ENCODE assay signal across 8 mouse cellular contexts in genomic region chr3:26331177-26332061, GRCm38 (mm10). TPM values are rescaled to one million over a fixed set of nuclear protein-coding genes. Genes with fewer than 3 reads are reported as not detected.
DNase-seq lines count a peak whose midpoint lies in the region; ATAC-seq and TF ChIP-seq lines count a peak whose summit lies in the region.

No protein-coding gene starts in this region.

- peak overlapping the region; percentile 64 for H3K4me2 ChIP-seq in heart, postnatal 0 days (ENCODE audit: low read depth, low read length)
- peak overlapping the region; percentile 90 for H3K4me2 ChIP-seq in forebrain, embryonic 12.5 days
- peak overlapping the region; percentile 87 for H3K4me2 ChIP-seq in stomach, embryonic 16.5 days (ENCODE audit: low read depth, low read length)

- no peak for DNase-seq in heart, postnatal 0 days (ENCODE audit: low spot score)
- DNase-seq in heart, postnatal 4 days = no peak
- DNase-seq in cerebellum, adult 11 months = peak; percentile 10
- DNase-seq in layer of hippocampus, adult 18-20 months (ENCODE audit: low spot score in 2 of 2) = peak; percentile 72 to 79
- peak; percentile 45 for DNase-seq in mesoderm, embryonic 11.5 days (ENCODE audit: low read depth, low spot score)
- DNase-seq in B cell, adult 2 months = no peak

- no peak for TF ChIP-seq EP300 in heart, postnatal 0 days (IDR thresholded peaks at IDR 0.05; ENCODE audit: low read depth)

- no peak overlapping the region for H3K9ac ChIP-seq in heart, postnatal 0 days (replicated peaks; ENCODE audit: low read depth, low read length)
- peak overlapping the region; percentile 80 for H3K9ac ChIP-seq in forebrain, embryonic 12.5 days
- peak overlapping the region; percentile 61 for H3K9ac ChIP-seq in stomach, embryonic 16.5 days (ENCODE audit: low read length)

- H3K4me3 ChIP-seq in heart, postnatal 0 days (ENCODE audit: low read depth, low read length) = peak overlapping the region; percentile 41
- peak overlapping the region; percentile 73 for H3K4me3 ChIP-seq in forebrain, embryonic 12.5 days (replicated peaks)
- peak overlapping the region; percentile 48 for H3K4me3 ChIP-seq in stomach, embryonic 16.5 days (replicated peaks; ENCODE audit: low read length)

- H3K27ac ChIP-seq in heart, postnatal 0 days (ENCODE audit: low read depth) = no peak overlapping the region
- peak overlapping the region; percentile 63 for H3K27ac ChIP-seq in forebrain, embryonic 12.5 days
- H3K27ac ChIP-seq in stomach, embryonic 16.5 days (ENCODE audit: low read length) = no peak overlapping the region

- H3K27me3 ChIP-seq in heart, postnatal 0 days (ENCODE audit: control insufficient read depth, insufficient read depth, low read length) = peaks cover 47% of the 10 kb centered on the region
- H3K27me3 ChIP-seq in forebrain, embryonic 12.5 days = peaks cover 29% of the 10 kb centered on the region
- peaks cover 25% of the 10 kb centered on the region for H3K27me3 ChIP-seq in stomach, embryonic 16.5 days (ENCODE audit: control insufficient read depth, insufficient read depth, low read length)

- no peak for ATAC-seq in heart, postnatal 0 days (ENCODE audit: insufficient read depth, low read depth)
- ATAC-seq in forebrain, embryonic 12.5 days (ENCODE audit: low FRiP score) = peak; percentile 85
- peak; percentile 71; the same call in 1 of the 2 replicates for ATAC-seq in stomach, embryonic 16.5 days (ENCODE audit: insufficient read depth, low FRiP score)

- 0 out of 2 replicates have a peak, but pooled peaks cover 8% of the 10 kb centered on the region for H3K4me1 ChIP-seq in heart, postnatal 0 days (ENCODE audit: control insufficient read depth, insufficient read depth)
- H3K4me1 ChIP-seq in forebrain, embryonic 12.5 days = peaks cover 13% of the 10 kb centered on the region
- H3K4me1 ChIP-seq in stomach, embryonic 16.5 days (ENCODE audit: control insufficient read depth, insufficient read depth, low read length) = peaks cover 13% of the 10 kb centered on the region; the same call in 1 of the 2 replicates

- H3K9me3 ChIP-seq in heart, postnatal 0 days (replicated peaks; ENCODE audit: control insufficient read depth, low read length) = no peaks in the 10 kb centered on the region
- H3K9me3 ChIP-seq in forebrain, embryonic 12.5 days = no peaks in the 10 kb centered on the region
- no peaks in the 10 kb centered on the region for H3K9me3 ChIP-seq in stomach, embryonic 16.5 days (replicated peaks; ENCODE audit: control insufficient read depth, low read length)

- TF ChIP-seq CTCF in heart, postnatal 0 days (IDR thresholded peaks at IDR 0.05; ENCODE audit: low read depth) = no peak

- WGBS in heart, postnatal 0 days = under 1% methylated on average over 54 of the region's 60 CpGs
- 1% methylated on average over 60 of the region's 60 CpGs for WGBS in forebrain, embryonic 12.5 days
- WGBS in stomach, embryonic 16.5 days = 1% methylated on average over 60 of the region's 60 CpGs

- no peaks in the 10 kb centered on the region for H3K36me3 ChIP-seq in heart, postnatal 0 days (replicated peaks; ENCODE audit: control insufficient read depth, insufficient read depth, low read length)
- no peaks in the 10 kb centered on the region for H3K36me3 ChIP-seq in forebrain, embryonic 12.5 days (replicated peaks)
- no peaks in the 10 kb centered on the region for H3K36me3 ChIP-seq in stomach, embryonic 16.5 days (ENCODE audit: control insufficient read depth, insufficient read depth, low read length)

RNA-seq across cellular contexts. Expression of gene Nlgn1, which starts 0.8 kb away (rescaled TPM):
- total RNA-seq in heart, postnatal 0 days (2014; rRNA removed; ENCODE audit: low replicate concordance) = 0.08 TPM in 1 of 2 replicates, not detected in the other
- 0.08 and 0.12 TPM in 2 replicates for polyA plus RNA-seq in heart, postnatal 0 days (2015; fragmentation: Nextera tagmentation; extraction: Ambion mirVana)
- total RNA-seq in heart, postnatal 4 days (2021) = under 1 TPM; 0.07 to 0.18 TPM
- polyA plus RNA-seq in forebrain, embryonic 12.5 days (2016; fragmentation: Nextera tagmentation; extraction: Ambion mirVana) = 8.3 and 9.9 TPM in 2 replicates
- 10 to 100 TPM; 95.9 to 97.7 TPM for total RNA-seq in layer of hippocampus, adult 18-20 months (2021)
- polyA plus RNA-seq in stomach, embryonic 16.5 days (2015; fragmentation: Nextera tagmentation; extraction: Ambion mirVana) = 1.6 and 1.7 TPM in 2 replicates

Comparison
In these comparisons a context has a peak if more than half of its experiments do, and no peak if none do; other contexts are left out.
1. DNase-seq: peak in cerebellum, adult 11 months (single experiment), layer of hippocampus, adult 18-20 months (2 of 2) and mesoderm, embryonic 11.5 days (single experiment); none in heart, postnatal 0 days (single experiment), heart, postnatal 4 days (single experiment) and B cell, adult 2 months (0 of 2).
2. RNA of gene Nlgn1, which starts 0.8 kb away (total RNA-seq): 95.9 to 97.7 TPM in layer of hippocampus, adult 18-20 months; 0.07 to 0.18 TPM in heart, postnatal 4 days and 0.08 TPM in heart, postnatal 0 days; every median in the first group is over 10 times any median in the second.
3. Peak in every context shown above with its lines, with median percentiles within 50 percentile points of each other: H3K4me2 ChIP-seq and H3K4me3 ChIP-seq.